Mouse (Mus musculus) megakaryocyte, embryonic 14.5 days (primary cell): ENCODE measurements at regions not wholly inside any gene's neighbourhood (a gene's known extent, or its start where the extent isn't known, plus 50 kb on each side); places are given as distances from the start of the nearest gene placed in this dataset.

Source experiments
- FLI1 ChIP-seq: IDR thresholded peaks from 2 replicates; pipeline ENCODE4 v1.6.1; 2012; ENCODE audit warnings: low read length, inconsistent platforms, mixed read lengths
- GATA1 ChIP-seq: IDR thresholded peaks from 3 replicates; pipeline ENCODE4 v1.6.1; 2012; ENCODE audit warnings: mixed read lengths, low read length, inconsistent platforms, borderline replicate concordance

GRCm38 (mm10) chr9:13919739-13920410, 92.4 kb downstream of the Fam76b start:
- TF ChIP-seq GATA1 (no peak), FLI1 (no peak)
